Mouse (Mus musculus) G1E (cell line): ENCODE data around the gene Fhit.

Experiments
- CTCF ChIP-seq: IDR thresholded peaks from 2 replicates; pipeline ENCODE4 v1.5.1; 2012; ENCODE audit warnings: low read depth, low read length, inconsistent platforms, mixed read lengths
- GATA1 ChIP-seq: IDR thresholded peaks from 2 replicates; pipeline ENCODE4 v1.6.1; 2012; ENCODE audit warnings: borderline replicate concordance, low read length, inconsistent platforms, mixed read lengths
- GATA2 ChIP-seq: IDR thresholded peaks from 2 replicates; pipeline ENCODE4 v1.6.1; 2012; ENCODE audit warnings: low read depth, low read length, inconsistent platforms, borderline replicate concordance
- POLR2AphosphoS5 ChIP-seq: IDR thresholded peaks from 2 replicates; pipeline ENCODE4 v1.6.1; 2012; ENCODE audit warnings: low read depth, low read length, inconsistent platforms; ENCODE audit not compliant: insufficient replicate concordance
- TAL1 ChIP-seq: conservative IDR thresholded peaks from 2 replicates; pipeline ENCODE4 v1.6.1; 2012; ENCODE audit warnings: low read depth, low read length, inconsistent platforms, mixed read lengths

DNA sequence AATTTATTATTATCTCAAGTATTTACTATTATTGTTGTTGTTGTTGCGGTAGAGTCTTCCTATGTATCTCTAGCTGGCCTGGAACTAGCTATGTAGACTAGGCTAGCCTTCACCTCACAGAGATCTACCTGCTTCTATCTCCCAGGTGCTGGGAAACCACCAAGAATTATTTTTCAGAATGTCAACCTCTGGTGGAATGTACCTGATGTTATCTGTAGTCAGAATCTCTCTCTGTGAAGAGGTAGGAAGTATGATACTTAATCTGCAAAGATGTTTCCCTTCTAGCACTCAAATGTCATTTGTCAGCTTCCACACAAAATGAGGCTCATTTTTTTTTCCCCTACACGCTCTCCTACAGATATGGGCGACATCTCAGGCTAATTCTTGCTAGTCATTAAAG lies 377.9 kb downstream of the Fhit start:
- no peak for TF ChIP-seq CTCF
- no peak for TF ChIP-seq GATA2
- no peak for TF ChIP-seq TAL1
- no peak for TF ChIP-seq GATA1
- no peak for TF ChIP-seq POLR2AphosphoS5
